Mouse (Mus musculus): ENCODE data around the gene Fbp2. TPM values are rescaled to one million over a fixed set of nuclear protein-coding genes. Genes with fewer than 3 reads are reported as not detected.

Fbp2 gene
- total and polyA plus RNA-seq, 2 experiments = 0.09 to 0.10 TPM

DNA sequence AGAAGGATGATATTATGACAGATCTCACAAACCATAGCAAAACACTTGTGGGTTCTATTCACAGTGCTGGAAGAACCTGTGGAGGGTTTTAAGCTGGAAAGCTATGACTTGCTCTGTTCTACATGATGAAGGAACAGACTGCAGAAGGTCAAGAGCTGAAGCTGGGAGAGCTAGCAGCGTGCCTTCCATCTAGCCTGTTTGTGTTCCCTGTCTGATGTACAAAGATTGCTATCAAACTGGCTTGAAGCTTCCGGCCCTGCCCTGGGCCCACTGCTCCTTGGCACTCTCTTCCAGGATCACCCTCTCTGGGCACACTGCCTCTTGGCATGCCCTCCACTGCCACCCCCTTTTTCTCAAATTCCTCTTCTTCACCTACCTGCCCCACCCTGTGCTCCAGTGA, 31.1 kb upstream of the Fbp2 start:
- H3K27ac ChIP-seq (replicated peaks; ENCODE audit: insufficient read depth, low read depth, low read length) = peak overlapping the region; percentile 82
- peaks cover 16% of the 10 kb centered on the region for H3K4me1 ChIP-seq (ENCODE audit: control insufficient read depth, insufficient read depth, low read length)
- peak; percentile 63 for DNase-seq (ENCODE audit: extremely low read depth, low read depth, low spot score)
- H3K27me3 ChIP-seq (ENCODE audit: control insufficient read depth, insufficient read depth, low read length) = no peaks in the 10 kb centered on the region
- TF ChIP-seq CTCF (IDR thresholded peaks at IDR 0.05; ENCODE audit: low read depth, low read length) = no peak
- TF ChIP-seq POLR2A (IDR thresholded peaks at IDR 0.05; ENCODE audit: extremely low read depth, insufficient read depth, low read length) = no peak
- peaks cover 7% of the 10 kb centered on the region; the same call in 1 of the 2 replicates for H3K36me3 ChIP-seq (ENCODE audit: control insufficient read depth, insufficient read depth, low read length)
- peak overlapping the region; percentile 25 for H3K9ac ChIP-seq (ENCODE audit: low read depth, low read length)
- H3K79me2 ChIP-seq (ENCODE audit: control insufficient read depth, insufficient read depth, low read length) = peaks cover 9% of the 10 kb centered on the region; the same call in 1 of the 2 replicates
- WGBS = 28% methylated on average over 2 of the region's 2 CpGs
- H3K4me3 ChIP-seq (ENCODE audit: insufficient read depth, low read depth, low read length) = no peak overlapping the region

DNA sequence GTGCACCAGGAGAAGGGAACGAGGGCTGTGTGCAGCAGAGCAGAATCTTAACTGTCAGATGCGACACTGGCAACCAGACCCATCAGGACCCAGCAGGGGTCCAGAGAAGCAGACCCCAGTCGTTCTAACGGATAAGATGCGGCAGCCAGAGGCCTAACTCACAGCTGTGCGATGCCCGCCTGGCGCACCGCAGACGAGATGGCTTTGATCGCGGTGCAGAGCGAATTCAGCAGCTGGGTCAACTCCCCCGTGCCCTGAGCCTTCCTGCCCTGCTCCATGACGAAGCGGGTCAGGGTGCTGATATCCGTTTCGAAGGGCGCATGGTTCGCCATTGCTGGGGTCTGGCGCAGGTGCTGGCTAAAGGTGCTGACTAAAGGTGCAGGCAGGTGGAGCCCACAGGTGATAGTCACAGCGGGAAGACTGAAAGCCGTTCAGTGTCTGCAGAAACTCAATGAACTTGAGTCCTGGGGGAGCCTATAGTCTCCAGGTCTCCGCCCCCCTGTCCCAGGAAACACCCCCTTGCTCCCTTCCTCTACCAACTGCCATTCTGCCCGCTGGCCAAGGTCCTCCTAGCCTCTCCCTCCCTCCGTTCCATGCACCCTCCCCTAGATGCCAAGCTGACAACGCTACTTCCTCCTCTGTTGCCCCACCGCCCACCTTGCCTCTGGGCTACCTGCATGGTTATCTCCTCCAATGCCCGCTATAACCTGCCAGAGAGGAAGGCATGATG, 29.7 kb upstream of the Fbp2 start, which contains the start of gene Fbp1:
Gene Fbp1 (minus strand): TSS at position 571 of the 730 bp plus-strand sequence.
- Histone ChIP-seq H3K4me1 (ENCODE audit: control insufficient read depth, insufficient read depth, low read length) (peaks cover 11% of the 10 kb centered on the region), H3K4me3 (ENCODE audit: insufficient read depth, low read depth, low read length) (peak within 1 kb of the TSS; percentile 91), H3K9ac (ENCODE audit: low read depth, low read length) (peak within 1 kb of the TSS; percentile 89), H3K27ac (replicated peaks; ENCODE audit: insufficient read depth, low read depth, low read length) (peak within 1 kb of the TSS; percentile 97), H3K79me2 (ENCODE audit: control insufficient read depth, insufficient read depth, low read length) (peaks cover 12% of the 10 kb centered on the region; the same call in 1 of the 2 replicates), H3K27me3 (ENCODE audit: control insufficient read depth, insufficient read depth, low read length) (no peaks in the 10 kb centered on the region), H3K36me3 (ENCODE audit: control insufficient read depth, insufficient read depth, low read length) (peaks cover 7% of the 10 kb centered on the region; the same call in 1 of the 2 replicates)
- TF ChIP-seq POLR2A (IDR thresholded peaks at IDR 0.05; ENCODE audit: extremely low read depth, insufficient read depth, low read length) = peak; percentile 83; the same call in 1 of the 2 replicates
- no peak for TF ChIP-seq CTCF (IDR thresholded peaks at IDR 0.05; ENCODE audit: low read depth, low read length)
- DNase-seq (ENCODE audit: extremely low read depth, low read depth, low spot score) = peak; percentile 98
- 2% methylated on average over 29 of the region's 29 CpGs for WGBS

DNA sequence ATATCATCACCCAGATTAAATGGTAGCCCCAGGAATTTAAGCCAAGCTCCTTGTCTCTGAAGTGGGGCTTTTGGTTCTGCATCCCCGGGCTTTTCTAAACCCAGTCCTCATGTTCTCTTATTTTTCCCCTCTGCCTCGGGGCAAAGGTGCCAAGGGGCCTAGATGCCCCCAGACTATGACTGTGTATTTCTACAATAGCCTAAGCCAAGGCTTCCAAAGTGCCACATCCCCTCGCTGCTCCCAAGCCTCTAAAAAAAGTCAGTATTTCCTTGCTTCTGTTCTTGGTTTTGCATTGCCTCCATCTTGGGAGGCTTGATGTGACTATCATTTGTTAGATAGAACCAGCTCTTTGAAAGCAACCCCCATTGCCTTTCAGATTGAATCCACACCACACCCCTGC, 26.3 kb upstream of the Fbp2 start:
- peaks cover 19% of the 10 kb centered on the region; the same call in 1 of the 2 replicates for H3K36me3 ChIP-seq (ENCODE audit: control insufficient read depth, insufficient read depth, low read length)
- H3K9ac ChIP-seq (ENCODE audit: low read depth, low read length) = peak overlapping the region; percentile 12
- peak; percentile 44 for DNase-seq (ENCODE audit: extremely low read depth, low read depth, low spot score)
- H3K79me2 ChIP-seq (ENCODE audit: control insufficient read depth, insufficient read depth, low read length) = peaks cover 18% of the 10 kb centered on the region; the same call in 1 of the 2 replicates
- peaks cover 19% of the 10 kb centered on the region for H3K4me1 ChIP-seq (ENCODE audit: control insufficient read depth, insufficient read depth, low read length)
- H3K4me3 ChIP-seq (ENCODE audit: insufficient read depth, low read depth, low read length) = peak overlapping the region; percentile 18
- WGBS = 26% methylated on average over 3 of the region's 3 CpGs
- TF ChIP-seq CTCF (IDR thresholded peaks at IDR 0.05; ENCODE audit: low read depth, low read length) (no peak), POLR2A (IDR thresholded peaks at IDR 0.05; ENCODE audit: extremely low read depth, insufficient read depth, low read length) (no peak)
- no peaks in the 10 kb centered on the region for H3K27me3 ChIP-seq (ENCODE audit: control insufficient read depth, insufficient read depth, low read length)
- H3K27ac ChIP-seq (replicated peaks; ENCODE audit: insufficient read depth, low read depth, low read length) = peak overlapping the region; percentile 88

DNA sequence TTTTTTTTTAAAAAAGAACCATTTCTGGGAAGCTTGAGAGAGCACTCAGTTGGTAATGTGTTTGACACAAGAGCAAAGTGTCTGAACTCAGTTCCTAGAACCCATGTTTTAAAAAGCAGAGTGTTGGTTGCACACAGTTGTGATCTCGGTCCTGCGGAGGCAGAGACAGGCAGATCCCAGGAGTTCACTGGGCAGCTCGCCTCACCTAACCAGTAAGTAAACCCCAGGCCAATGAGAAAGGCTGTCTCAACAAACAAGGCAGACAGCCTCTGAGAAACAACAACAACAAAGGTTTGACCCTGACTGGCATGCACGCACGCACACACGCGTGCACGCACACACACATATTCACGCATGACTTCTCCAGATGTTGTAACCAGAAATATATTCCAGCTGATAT, 25.7 kb upstream of the Fbp2 start:
- peaks cover 20% of the 10 kb centered on the region for H3K4me1 ChIP-seq (ENCODE audit: control insufficient read depth, insufficient read depth, low read length)
- H3K9ac ChIP-seq (ENCODE audit: low read depth, low read length) = peak overlapping the region; percentile 12
- peak overlapping the region; percentile 88 for H3K27ac ChIP-seq (replicated peaks; ENCODE audit: insufficient read depth, low read depth, low read length)
- H3K4me3 ChIP-seq (ENCODE audit: insufficient read depth, low read depth, low read length) = peak overlapping the region; percentile 28
- DNase-seq (ENCODE audit: extremely low read depth, low read depth, low spot score) = peak; percentile 87
- peaks cover 22% of the 10 kb centered on the region; the same call in 1 of the 2 replicates for H3K36me3 ChIP-seq (ENCODE audit: control insufficient read depth, insufficient read depth, low read length)
- WGBS = 18% methylated on average over 9 of the region's 9 CpGs
- H3K79me2 ChIP-seq (ENCODE audit: control insufficient read depth, insufficient read depth, low read length) = peaks cover 20% of the 10 kb centered on the region; the same call in 1 of the 2 replicates
- TF ChIP-seq POLR2A (IDR thresholded peaks at IDR 0.05; ENCODE audit: extremely low read depth, insufficient read depth, low read length) (no peak), CTCF (IDR thresholded peaks at IDR 0.05; ENCODE audit: low read depth, low read length) (no peak)
- H3K27me3 ChIP-seq (ENCODE audit: control insufficient read depth, insufficient read depth, low read length) = no peaks in the 10 kb centered on the region

DNA sequence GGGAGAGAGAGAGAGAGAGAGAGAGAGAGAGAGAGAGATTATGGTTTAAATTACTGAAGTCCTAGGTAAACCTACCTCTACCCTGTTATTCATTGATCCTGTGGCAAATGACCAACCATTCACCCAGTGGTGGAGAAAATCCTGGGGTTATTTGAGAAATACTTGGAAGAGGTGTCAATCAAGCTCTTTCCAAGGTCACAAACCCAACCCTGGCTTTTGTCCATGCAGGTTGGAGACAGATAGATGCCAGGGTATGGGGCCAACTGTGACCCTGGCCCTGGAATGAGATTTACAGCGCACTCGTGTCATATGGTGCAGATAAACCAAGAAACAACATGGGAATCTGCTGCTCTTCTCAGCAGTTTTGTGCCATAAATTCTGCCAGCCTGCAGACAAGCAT, 25.2 kb upstream of the Fbp2 start:
- Histone ChIP-seq H3K27me3 (ENCODE audit: control insufficient read depth, insufficient read depth, low read length) (no peaks in the 10 kb centered on the region), H3K4me3 (ENCODE audit: insufficient read depth, low read depth, low read length) (peak overlapping the region; percentile 28; the same call in 1 of the 2 replicates), H3K9ac (ENCODE audit: low read depth, low read length) (peak overlapping the region; percentile 39; the same call in 1 of the 2 replicates), H3K27ac (replicated peaks; ENCODE audit: insufficient read depth, low read depth, low read length) (peak overlapping the region; percentile 88), H3K79me2 (ENCODE audit: control insufficient read depth, insufficient read depth, low read length) (peaks cover 20% of the 10 kb centered on the region; the same call in 1 of the 2 replicates), H3K36me3 (ENCODE audit: control insufficient read depth, insufficient read depth, low read length) (peaks cover 24% of the 10 kb centered on the region; the same call in 1 of the 2 replicates), H3K4me1 (ENCODE audit: control insufficient read depth, insufficient read depth, low read length) (peaks cover 25% of the 10 kb centered on the region)
- peak; percentile 98 for DNase-seq (ENCODE audit: extremely low read depth, low read depth, low spot score)
- TF ChIP-seq CTCF (IDR thresholded peaks at IDR 0.05; ENCODE audit: low read depth, low read length) = no peak
- no peak for TF ChIP-seq POLR2A (IDR thresholded peaks at IDR 0.05; ENCODE audit: extremely low read depth, insufficient read depth, low read length)
- WGBS = 14% methylated on average over 2 of the region's 2 CpGs

Data from liver, adult 2 months (tissue).